25 mouse cellular contexts compared by ENCODE assay signal in genomic region chr5:143989046-143989445, GRCm38 (mm10). TPM values are rescaled to one million over a fixed set of nuclear protein-coding genes. Genes with fewer than 3 reads are reported as not detected.
A peak's percentile ranks its signal among the peaks of the same experiment; 100 is the strongest.
DNase-seq lines count a peak whose midpoint lies in the region; ATAC-seq lines count a peak whose summit lies in the region.
"Had no signal": no experiment of that assay in that cellular context is flagged by ENCODE, and none has a peak within 500 bp of the region (broad histone marks: within the 10 kb centered on the region; RNA-seq: fewer than 3 reads in every experiment).

No protein-coding gene starts in this region.

- H3K4me1 ChIP-seq in embryonic facial prominence, embryonic 14.5 days (ENCODE audit: control insufficient read depth, insufficient read depth, low read length), result no peaks in the 10 kb centered on the region
- no peaks in the 10 kb centered on the region for H3K4me1 ChIP-seq in embryonic facial prominence, embryonic 10.5 days
- H3K4me1 ChIP-seq: embryonic facial prominence, embryonic 12.5 days; forebrain, embryonic 15.5 days; hindbrain, embryonic 15.5 days; limb, embryonic 13.5 days; liver, embryonic 15.5 days; midbrain, embryonic 13.5 days had no signal

- H3K27me3 ChIP-seq in embryonic facial prominence, embryonic 14.5 days (replicated peaks; ENCODE audit: control insufficient read depth, insufficient read depth, low read length), result no peaks in the 10 kb centered on the region
- no peaks in the 10 kb centered on the region for H3K27me3 ChIP-seq in embryonic facial prominence, embryonic 10.5 days (replicated peaks; ENCODE audit: low read depth, poor library complexity, severe bottlenecking)
- H3K27me3 ChIP-seq: embryonic facial prominence, embryonic 12.5 days; forebrain, embryonic 15.5 days; heart, embryonic 12.5 days; hindbrain, embryonic 15.5 days; limb, embryonic 13.5 days; liver, embryonic 15.5 days; midbrain, embryonic 13.5 days had no signal

- H3K4me2 ChIP-seq in embryonic facial prominence, embryonic 14.5 days (ENCODE audit: low read depth, low read length), result no peak overlapping the region
- H3K4me2 ChIP-seq: embryonic facial prominence, embryonic 12.5 days; forebrain, embryonic 15.5 days; heart, embryonic 12.5 days; hindbrain, embryonic 15.5 days; limb, embryonic 13.5 days; liver, embryonic 15.5 days; midbrain, embryonic 13.5 days had no signal

- intact Hi-C loops in heart, postnatal 25 days (cut with DNase I), result no loop called here

- peak; percentile 41; the same call in 1 of the 2 replicates for ATAC-seq in embryonic facial prominence, embryonic 14.5 days (ENCODE audit: low read depth)
- ATAC-seq: forebrain, embryonic 15.5 days; intestine, postnatal 0 days; midbrain, embryonic 13.5 days had no signal

- H3K4me3 ChIP-seq in embryonic facial prominence, embryonic 14.5 days (ENCODE audit: low read depth, low read length), result no peak overlapping the region
- H3K4me3 ChIP-seq in embryonic facial prominence, embryonic 10.5 days, result no peak overlapping the region
- H3K4me3 ChIP-seq: embryonic facial prominence, embryonic 12.5 days; forebrain, embryonic 15.5 days; heart, embryonic 12.5 days; hindbrain, embryonic 15.5 days; limb, embryonic 13.5 days; liver, embryonic 15.5 days; midbrain, embryonic 13.5 days had no signal

- no peak overlapping the region; the same call in 1 of the 2 replicates for H3K27ac ChIP-seq in embryonic facial prominence, embryonic 14.5 days (replicated peaks; ENCODE audit: low read depth, low read length)
- no peak overlapping the region for H3K27ac ChIP-seq in embryonic facial prominence, embryonic 10.5 days (replicated peaks)
- H3K27ac ChIP-seq: embryonic facial prominence, embryonic 12.5 days; forebrain, embryonic 15.5 days; hindbrain, embryonic 15.5 days; limb, embryonic 13.5 days; liver, embryonic 15.5 days; midbrain, embryonic 13.5 days had no signal

- DNase-seq in embryonic facial prominence, embryonic 14.5 days (ENCODE audit: low spot score), result peak; percentile 42
- no peak for DNase-seq in embryonic facial prominence, embryonic 10.5 days (ENCODE audit: low spot score)
- DNase-seq in heart, postnatal 4 days, result peak; percentile 41
- DNase-seq in heart, postnatal 25 days (ENCODE audit: low spot score), result no peak
- DNase-seq in lung, postnatal 10 days, result peak; percentile 20
- no peak for DNase-seq in lung, postnatal 14 days
- DNase-seq in retina, embryonic 14.5 days (ENCODE audit: low spot score), result peak; percentile 39
- no peak for DNase-seq in embryo, embryonic 11 days
- DNase-seq: cerebellum, adult 8-10 months; gastrocnemius, postnatal 25 days; right cerebral cortex, postnatal 14 days; thymus, postnatal 36 days had no signal

- H3K36me3 ChIP-seq in embryonic facial prominence, embryonic 14.5 days (ENCODE audit: control insufficient read depth, insufficient read depth, low read length), result peaks cover 93% of the 10 kb centered on the region
- peaks cover 100% of the 10 kb centered on the region for H3K36me3 ChIP-seq in embryonic facial prominence, embryonic 10.5 days (replicated peaks)

- no peak overlapping the region for H3K9ac ChIP-seq in embryonic facial prominence, embryonic 14.5 days (ENCODE audit: low read depth, low read length)
- H3K9ac ChIP-seq: embryonic facial prominence, embryonic 12.5 days; forebrain, embryonic 15.5 days; heart, embryonic 12.5 days; hindbrain, embryonic 15.5 days; limb, embryonic 13.5 days; liver, embryonic 15.5 days; midbrain, embryonic 13.5 days had no signal

- WGBS in embryonic facial prominence, embryonic 14.5 days, result 83% methylated on average over 4 of the region's 4 CpGs
- WGBS in embryonic facial prominence, embryonic 10.5 days, result 88% methylated on average over 4 of the region's 4 CpGs

- H3K9me3 ChIP-seq in embryonic facial prominence, embryonic 14.5 days (ENCODE audit: control insufficient read depth, low read length), result no peaks in the 10 kb centered on the region
- H3K9me3 ChIP-seq in embryonic facial prominence, embryonic 10.5 days, result no peaks in the 10 kb centered on the region
- H3K9me3 ChIP-seq: embryonic facial prominence, embryonic 12.5 days; forebrain, embryonic 15.5 days; heart, embryonic 12.5 days; hindbrain, embryonic 15.5 days; limb, embryonic 13.5 days; liver, embryonic 15.5 days; midbrain, embryonic 13.5 days had no signal

RNA-seq across cellular contexts. Expression of gene Ccz1, which starts 25.6 kb away (rescaled TPM):
- 69.6 and 76.1 TPM in 2 replicates for polyA plus RNA-seq in embryonic facial prominence, embryonic 14.5 days (2014; fragmentation: Nextera tagmentation; extraction: Ambion mirVana)
- 91.4 and 99.3 TPM in 2 replicates for polyA plus RNA-seq in embryonic facial prominence, embryonic 10.5 days (2016; fragmentation: Nextera tagmentation; extraction: Ambion mirVana)
- total RNA-seq in heart, postnatal 4 days (2021), result 10 to 100 TPM; 43.1 to 43.8 TPM
- total RNA-seq in heart, postnatal 25 days (2021), result 10 to 100 TPM; 25.0 to 26.0 TPM

RNA-seq across cellular contexts. Expression of gene Ocm, which starts 37.4 kb away (rescaled TPM):
- 0.34 and 1.1 TPM in 2 replicates for polyA plus RNA-seq in embryonic facial prominence, embryonic 14.5 days (2014; fragmentation: Nextera tagmentation; extraction: Ambion mirVana)
- polyA plus RNA-seq in embryonic facial prominence, embryonic 10.5 days (2016; fragmentation: Nextera tagmentation; extraction: Ambion mirVana), result not detected in 2 replicates
- not detected for total RNA-seq in heart, postnatal 4 days (2021)
- not detected for total RNA-seq in heart, postnatal 25 days (2021)
- total RNA-seq: adrenal gland, adult 2 months; common myeloid progenitor, adult 5-6 weeks; gastrocnemius, postnatal 25 days; layer of hippocampus, adult 18-20 months; megakaryocyte progenitor cell, adult 5-6 weeks had no signal
- polyA plus RNA-seq: adrenal gland, adult 2 months; embryonic facial prominence, embryonic 12.5 days; forebrain, embryonic 15.5 days; heart, embryonic 12.5 days; hindbrain, embryonic 15.5 days; intestine, postnatal 0 days; limb, embryonic 13.5 days; liver, embryonic 15.5 days; midbrain, embryonic 13.5 days; spleen, adult 2 months had no signal

RNA-seq across cellular contexts. Expression of gene Rsph10b, which starts 56.2 kb away (rescaled TPM):
- 3.3 and 4.7 TPM in 2 replicates for polyA plus RNA-seq in embryonic facial prominence, embryonic 14.5 days (2014; fragmentation: Nextera tagmentation; extraction: Ambion mirVana)
- polyA plus RNA-seq in embryonic facial prominence, embryonic 10.5 days (2016; fragmentation: Nextera tagmentation; extraction: Ambion mirVana), result 0.44 and 1.2 TPM in 2 replicates
- under 1 TPM; 0.33 to 0.38 TPM for total RNA-seq in heart, postnatal 4 days (2021)
- under 1 TPM; 0.10 to 0.39 TPM for total RNA-seq in heart, postnatal 25 days (2021)
- total RNA-seq: common myeloid progenitor, adult 5-6 weeks had no signal

Comparison
In these comparisons a context has a peak if more than half of its experiments do, and no peak if none do; other contexts are left out.
1. DNase-seq: peak in embryonic facial prominence, embryonic 14.5 days (single experiment), heart, postnatal 4 days (single experiment), lung, postnatal 10 days (single experiment) and retina, embryonic 14.5 days (single experiment); none in embryonic facial prominence, embryonic 10.5 days (single experiment), heart, postnatal 25 days (single experiment), lung, postnatal 14 days (single experiment) and embryo, embryonic 11 days (single experiment).